Mouse (Mus musculus): ENCODE results near the gene Lrrc66.

The Lrrc66 gene

DNA sequence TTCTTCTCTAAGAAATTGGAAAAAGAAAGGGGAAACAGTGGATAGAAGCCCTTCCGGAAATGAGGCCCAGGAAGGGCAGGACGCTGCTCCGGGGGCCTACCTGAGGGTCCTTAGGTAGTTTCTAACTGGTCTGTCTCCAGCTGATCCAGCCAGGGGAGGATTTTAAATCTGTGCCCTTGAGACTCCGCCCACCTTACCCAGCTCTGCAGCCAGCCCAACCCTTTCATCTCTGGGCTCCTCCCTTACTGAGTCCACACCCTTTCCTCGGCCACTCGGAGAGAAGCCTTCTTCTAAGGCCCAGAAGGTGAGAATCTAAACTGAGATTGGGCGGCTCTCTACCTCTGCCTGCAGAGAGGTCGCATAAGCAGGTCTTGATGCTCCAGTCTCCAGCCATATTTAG lies at the start of gene Lrrc66:
Lrrc66 (minus strand) TSS at position 236 of the 400 bp plus-strand sequence.
- no peak for DNase-seq

DNA sequence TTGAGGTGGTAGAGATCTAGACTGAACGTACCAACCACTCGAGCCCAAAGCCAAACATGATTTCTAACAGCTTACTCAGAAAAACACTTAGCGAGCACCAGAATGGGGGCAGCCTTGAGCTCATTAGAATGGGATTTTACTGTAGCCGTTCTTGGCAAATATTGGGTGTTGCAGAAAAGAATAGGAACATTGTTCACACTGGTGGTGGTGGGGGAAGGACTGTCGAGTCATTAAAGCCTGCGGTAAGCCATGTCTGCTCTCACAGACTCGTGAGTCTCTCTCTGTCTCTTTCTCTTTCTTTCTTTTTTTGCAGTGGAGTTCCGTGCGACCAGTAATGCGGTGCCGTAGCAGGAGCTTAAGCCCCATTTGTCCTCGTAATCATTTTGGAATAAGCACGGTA lies 44.3 kb upstream of the Lrrc66 start:
- DNase-seq = no peak

DNA sequence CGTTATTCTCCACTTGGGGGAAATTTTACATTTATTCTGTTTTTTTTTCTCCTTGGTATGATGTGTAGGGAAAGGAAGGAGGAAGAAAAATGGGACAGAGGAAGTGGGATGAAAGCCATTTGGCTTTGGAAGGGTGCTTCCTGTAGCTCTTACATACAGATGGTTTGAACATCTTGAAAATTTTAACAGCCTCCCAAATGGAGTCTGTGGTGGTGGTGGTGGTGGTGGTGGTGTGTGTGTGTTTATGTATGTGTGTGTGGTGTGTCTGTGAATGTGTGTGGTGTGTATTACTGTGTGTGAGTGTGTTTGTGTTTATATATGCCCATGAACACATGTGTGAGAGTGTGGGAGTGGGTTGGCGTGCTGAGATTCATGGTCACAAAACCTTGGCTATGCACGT lies 43.3 kb upstream of the Lrrc66 start:
- DNase-seq = no peak

DNA sequence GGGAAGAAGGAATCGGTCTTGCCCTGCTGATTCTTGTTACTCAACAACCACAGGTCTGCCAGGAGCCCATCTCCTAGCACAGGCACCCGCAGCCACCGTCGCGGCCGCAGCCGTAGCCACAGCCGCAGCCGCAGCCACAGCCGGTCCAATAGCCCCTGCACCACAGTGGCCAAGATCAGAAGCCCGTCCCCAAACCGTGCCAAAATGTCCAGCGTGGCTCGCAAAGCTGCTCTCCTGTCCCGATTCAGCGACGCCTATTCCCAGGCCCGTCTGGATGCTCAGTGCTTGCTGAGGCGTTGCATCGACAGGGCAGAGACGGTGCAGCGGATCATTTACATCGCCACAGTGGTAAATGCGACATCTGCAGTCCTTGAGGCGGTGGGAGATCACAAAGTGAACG lies 37.1 kb upstream of the Lrrc66 start:
- no peak for DNase-seq

DNA sequence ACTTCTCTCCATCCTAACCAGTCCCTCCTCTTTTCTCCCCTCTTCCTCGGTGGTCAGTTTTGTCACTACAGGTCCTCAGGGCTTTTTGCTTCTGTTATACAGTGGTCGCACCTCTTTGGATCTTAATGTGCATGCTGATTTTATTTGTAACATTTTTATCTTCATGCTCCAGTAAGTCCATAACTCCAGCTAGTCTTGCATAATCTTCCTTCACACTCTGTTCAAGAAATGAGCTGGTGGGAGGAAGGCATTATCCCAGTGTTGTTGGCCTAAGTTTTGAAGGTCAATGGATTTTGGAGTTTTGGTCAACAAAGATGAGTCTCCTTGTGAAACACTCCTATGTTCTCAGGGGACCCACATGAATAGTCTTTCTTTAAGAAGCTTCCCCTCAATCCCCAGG lies 35.6 kb upstream of the Lrrc66 start:
- DNase-seq = no peak

DNA sequence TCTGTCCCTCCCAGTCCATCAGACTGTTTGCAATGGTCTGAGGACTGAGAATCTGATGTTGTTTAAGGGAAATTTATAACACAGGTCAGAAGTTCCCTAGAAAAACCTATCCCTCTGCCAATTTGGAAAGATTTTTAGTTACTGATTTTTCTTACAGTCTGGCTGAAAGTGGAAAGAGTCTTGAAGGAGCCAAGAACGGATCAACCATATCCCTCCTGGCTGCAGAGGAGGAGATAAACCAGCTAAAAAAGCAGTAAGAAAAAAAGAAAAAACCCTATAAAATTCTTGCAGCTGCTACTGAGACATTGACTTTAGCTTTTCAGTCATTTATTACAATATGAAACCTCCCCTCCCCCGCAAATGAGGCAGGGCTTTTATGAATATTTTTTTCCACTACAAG lies 34.4 kb upstream of the Lrrc66 start:
- DNase-seq = no peak

DNA sequence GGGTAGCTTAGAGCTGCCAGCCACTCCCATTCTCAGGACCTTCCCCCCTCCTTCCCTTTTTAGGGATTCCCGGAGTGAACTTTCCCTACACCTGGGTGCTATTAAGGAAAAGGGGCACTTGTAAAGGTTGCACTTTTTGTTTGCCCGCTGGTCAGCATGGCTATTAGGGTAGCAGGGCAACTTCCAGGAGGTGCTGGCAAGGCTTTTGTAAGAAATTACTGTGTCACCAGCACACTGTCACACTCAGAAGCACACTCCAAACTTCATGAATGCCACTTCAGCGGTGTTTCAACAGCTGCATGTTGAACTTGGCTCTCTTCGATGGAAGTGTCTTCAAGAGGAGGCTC lies 19.5 kb upstream of the Lrrc66 start:
- no peak for DNase-seq

DNA sequence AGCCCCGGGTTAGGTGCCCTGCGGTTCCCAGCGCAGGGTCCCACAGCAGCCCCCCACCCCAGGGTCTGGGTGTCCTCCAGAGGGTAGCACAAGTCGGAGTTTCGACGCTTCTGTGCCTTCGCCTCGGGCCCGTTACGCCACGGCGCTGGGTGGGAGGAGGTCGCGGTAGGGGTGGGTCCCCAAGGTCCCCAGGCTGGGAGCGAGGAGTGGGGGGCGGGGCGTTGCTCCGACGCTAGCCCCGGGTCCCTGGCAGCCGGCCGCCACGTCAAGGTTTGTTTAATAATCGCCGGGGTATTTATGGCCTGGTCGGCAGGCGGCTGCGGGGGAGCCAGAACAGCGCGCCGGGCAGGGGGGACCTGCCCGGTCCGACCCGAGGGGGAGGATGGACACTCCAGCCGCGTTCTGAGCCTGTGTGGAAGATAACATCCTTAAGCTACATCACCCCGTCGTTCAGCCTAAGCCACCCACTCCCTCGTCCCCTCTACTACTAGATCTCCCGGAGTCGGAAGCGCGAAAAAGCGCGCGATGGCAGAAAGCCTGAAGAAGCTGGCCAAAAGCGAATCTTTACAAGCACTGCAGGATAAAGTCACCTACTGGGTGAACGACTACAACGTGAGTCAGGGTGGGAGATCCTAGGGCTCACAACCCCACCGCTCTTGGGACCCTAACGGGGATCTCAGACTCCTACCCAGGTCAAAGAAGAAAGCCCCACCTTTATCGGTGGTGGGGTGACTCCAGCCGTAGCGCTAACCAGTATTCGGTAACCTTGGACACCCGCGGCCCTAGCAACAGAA lies 18.9 kb upstream of the Lrrc66 start, which contains the start of gene Spata18:
Spata18 (plus strand) TSS at position 319 of the 794 bp plus-strand sequence.
- no peak for DNase-seq

DNA sequence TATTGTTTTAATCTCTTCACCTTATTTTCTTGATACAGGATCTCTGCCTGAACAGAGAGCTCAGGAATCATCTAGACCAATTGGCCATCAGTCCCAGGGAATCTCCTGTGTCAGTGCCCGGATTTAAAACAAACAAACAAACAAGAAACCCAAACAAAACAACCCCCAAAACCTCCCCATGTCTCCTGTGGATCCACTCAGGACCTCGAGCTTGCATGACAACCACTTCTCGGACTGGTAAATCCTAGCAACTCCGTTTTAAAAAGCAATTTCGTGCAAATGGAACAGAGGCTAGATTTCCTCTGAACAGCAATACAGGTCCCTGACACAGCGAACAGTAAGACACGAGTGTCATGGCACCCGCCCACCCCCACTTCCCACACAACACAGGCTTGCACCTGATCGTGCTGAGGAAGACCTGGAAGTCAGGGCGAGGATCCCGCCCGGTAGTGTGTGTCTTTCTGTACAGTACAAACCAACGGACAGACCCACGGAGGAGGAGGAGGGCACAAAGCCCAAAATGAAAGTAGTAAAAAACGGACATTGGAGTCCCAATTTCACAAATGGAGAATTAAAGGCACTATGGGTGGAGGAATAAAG lies 18.1 kb upstream of the Lrrc66 start:
- DNase-seq = no peak

DNA sequence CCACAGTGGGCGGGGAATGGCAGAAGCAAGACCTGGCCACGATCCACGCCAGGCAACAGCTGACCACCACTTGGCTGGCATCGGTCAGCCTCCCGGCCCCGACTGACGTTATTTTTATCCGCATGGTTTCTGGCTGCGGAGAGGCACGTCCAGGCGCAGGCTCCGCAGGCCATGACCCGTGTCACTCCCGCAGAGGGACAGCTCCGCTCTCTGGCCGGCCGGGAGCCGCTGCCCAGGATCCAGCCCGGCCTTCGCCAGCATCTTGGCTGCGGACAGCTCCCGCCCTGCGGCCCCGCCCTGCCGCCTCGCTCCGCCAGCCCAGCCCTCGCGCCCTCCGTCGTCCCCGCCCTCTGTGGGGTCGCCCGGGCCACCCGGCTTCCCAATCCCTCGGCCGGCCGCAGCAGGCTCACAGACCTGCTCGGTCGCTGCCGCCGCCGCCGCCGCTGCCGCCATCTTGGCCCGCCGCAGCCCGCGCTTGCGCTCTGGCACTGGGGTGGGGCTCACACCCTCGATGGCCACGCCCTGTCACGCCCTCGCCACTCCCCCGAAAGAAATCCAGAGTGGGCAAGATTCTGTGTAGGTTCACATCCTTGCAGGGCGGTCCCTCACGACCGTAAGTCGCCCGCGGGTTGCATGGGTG lies 15.1 kb upstream of the Lrrc66 start, which contains the start of gene Sgcb:
Sgcb (minus strand) TSS at position 530 of the 640 bp plus-strand sequence.
- peak; percentile 86 for DNase-seq

DNA sequence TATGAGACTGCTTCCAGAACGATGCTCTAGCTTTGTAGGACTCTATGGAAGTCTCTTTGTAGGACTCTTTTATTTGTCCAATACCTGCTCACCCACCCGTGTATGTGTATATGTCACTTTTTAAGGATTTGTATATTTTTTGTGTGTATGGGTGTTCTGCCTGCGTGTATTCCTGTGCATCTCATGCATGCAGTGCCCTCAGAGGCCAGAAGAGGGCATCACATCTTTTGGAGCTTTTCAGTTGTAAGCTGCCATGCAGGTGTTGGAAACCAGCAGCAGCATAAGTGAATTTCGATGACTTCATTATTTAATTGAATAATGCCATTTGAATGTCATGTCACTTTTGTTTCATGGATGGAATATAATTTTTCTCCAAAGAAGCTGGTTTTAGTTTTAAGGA lies 9.8 kb upstream of the Lrrc66 start:
- no peak for DNase-seq

DNA sequence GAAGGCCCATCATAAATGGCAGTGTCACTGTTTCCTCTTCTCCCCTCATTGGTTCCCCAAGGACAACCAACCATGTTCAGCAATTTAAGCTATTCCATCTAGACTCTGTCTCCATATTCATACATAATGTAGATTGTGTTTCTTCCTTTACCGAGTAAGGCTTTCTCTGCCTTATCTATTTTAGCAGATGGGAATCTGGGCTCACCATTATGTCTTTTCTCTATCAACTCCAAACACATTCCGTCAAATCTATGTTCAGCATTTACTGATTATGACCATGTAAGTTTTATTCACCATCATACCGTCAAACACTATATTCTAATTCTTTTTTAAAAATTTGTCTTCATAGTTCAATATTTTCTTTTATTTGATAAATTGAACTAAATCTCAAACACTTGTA lies 8.7 kb upstream of the Lrrc66 start:
- DNase-seq = no peak

DNA sequence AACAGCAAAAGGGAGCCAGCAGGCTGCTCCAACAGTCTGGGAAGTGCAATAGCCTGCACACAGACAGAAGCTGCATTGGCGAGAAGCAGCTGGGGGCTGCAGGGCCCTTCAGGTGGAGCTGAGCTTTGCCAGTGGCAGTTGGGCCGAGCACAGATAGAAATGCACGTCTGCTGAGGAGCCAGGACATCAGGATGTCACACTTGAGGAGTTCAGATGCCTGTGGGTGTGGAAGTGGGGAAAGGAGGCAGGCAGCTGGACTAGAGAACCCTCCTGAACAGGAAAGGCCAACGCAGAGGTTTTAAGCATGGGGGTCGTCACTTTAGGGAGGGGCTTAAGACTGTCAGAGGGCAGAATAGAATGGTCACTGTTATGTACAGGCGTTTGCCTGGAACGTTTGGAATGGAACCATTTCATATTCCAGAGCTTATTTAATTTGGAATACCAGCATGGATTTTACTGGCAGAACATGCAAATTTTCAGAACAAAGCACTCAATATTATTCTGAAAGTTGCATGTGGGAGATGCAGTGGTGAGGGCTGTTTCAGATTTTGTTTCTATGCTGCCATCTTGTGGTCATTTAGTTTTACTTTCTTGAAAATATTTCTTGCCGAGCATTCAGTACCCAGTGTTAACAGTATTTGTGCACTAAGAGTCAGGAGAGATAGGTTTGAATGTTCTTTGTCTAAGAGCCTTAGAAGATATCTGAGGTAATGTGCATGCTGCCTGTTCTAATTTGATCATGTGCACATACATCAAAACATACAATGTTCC lies 5.2 kb upstream of the Lrrc66 start:
- DNase-seq = no peak

DNA sequence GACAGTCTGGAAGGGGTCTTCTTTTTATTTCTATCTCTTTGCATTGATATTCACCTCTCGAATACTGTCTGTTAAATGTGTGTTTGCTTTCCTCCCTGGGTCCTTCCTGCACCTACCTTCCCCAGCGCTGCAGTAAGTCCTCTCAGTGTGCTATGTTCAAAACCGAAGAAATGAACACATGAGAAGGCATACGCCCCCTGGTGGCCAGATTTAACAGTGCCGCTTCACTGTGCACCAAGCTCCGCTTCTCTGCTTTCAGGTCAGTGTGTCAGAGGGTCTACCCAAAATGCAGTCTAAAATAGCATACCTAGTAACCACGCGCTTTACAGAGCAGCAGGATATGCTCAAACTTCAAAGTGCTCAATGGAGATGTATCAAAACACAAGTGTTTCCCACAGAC lies 815 bp upstream of the Lrrc66 start:
- peak; percentile 49 for DNase-seq

DNA sequence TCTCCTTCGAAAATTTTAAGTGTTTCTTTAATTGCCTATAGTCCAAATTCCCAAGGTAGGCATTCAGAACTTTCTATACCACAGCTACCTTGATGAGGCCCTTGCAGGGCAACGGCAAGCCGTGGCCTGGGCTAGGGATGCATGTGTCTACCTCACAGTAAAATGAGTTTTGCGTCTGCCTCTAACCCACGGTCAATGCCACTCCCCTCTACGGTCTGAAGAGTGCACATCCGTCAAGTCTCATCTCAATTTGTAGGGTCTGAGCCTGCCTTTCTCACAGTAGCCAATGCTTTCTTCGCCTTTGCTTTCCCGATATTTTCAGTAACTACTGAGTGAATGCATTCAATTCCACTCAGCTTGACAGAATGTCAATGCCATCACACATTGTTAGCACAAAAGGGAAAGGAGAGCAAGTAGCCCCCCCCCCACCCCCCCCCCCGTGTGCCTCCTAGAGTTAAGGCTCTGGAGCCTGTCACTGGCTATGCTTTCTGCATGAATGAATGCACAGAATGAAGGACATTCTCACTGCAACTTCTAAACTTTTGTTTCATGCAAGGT lies 1.2 kb downstream of the Lrrc66 start:
- DNase-seq = no peak

DNA sequence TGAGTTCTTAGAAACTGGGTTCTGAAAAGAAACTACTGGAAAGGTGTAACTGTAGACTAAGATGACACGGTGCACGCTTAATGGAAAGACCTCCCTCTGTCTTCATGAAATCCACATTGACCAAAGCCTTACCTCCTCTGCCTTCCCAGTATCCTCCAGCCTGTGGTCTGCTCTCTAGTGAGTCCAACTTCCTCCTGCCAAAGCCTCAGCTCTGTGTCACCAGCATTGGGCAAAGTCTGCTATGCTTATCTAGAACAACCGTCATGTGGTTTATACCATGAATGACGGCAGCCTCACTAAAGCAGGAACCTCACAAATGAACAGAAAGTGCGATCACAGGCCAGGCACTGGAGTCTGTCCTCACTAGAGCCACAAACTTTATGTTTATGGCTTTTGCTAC lies 2.2 kb downstream of the Lrrc66 start:
- no peak for DNase-seq

DNA sequence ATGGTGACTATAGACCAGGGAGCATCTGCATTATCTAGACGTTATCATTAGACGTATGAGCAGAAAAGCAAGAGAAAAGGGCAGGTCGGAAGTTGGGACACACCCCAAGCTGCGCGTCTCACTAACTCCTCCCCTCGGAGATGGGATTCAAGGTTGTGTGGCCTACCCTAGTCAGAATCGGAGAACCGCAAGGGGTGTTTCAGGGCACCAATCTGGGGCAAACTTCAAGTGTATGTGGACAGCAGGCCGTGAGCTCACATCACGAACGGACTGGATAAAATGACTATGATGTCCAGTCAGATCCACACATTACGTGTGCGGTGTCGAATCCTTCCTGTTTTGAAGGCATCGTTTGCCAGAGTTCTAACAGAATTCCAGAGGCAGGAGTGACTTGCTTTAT lies 4.3 kb downstream of the Lrrc66 start:
- DNase-seq = no peak

DNA sequence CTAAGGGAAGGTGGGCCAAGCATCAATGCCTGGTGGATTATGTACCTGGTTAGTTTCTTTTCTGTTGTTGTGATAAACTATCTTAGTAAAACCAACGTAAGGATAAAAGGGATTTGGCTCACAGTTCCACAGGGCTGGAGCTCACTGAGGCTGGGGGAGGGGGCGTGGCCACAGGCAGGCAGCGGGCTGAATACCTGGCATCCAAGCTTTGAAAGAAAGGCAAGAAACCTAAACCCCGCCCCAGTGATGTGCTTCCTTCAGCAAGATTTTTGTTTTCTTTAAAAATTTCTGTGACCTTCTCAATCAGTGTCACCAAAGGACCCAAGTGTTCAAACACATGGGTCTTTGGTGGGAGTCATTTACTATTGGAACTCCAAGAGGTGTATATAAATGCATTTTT lies 4.8 kb downstream of the Lrrc66 start:
- no peak for DNase-seq

DNA sequence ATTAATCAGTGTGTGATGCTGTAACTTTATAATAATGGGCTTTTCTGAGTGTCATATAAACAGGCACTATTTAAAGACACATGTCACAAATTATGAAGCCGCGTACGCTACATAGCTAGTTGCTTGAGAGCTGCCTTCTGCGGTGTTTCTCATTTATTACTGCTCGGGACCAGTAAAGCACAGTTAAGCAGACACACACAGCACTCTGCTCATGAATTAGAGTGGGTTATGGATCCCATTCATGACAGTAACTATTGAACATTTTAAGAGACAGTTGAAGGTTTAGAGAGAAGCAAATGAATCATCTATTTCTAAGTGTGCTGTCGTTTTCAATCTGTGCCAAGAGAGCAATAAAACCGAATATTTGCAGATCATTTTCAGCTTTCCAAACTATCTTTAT lies 5.5 kb downstream of the Lrrc66 start:
- no peak for DNase-seq

DNA sequence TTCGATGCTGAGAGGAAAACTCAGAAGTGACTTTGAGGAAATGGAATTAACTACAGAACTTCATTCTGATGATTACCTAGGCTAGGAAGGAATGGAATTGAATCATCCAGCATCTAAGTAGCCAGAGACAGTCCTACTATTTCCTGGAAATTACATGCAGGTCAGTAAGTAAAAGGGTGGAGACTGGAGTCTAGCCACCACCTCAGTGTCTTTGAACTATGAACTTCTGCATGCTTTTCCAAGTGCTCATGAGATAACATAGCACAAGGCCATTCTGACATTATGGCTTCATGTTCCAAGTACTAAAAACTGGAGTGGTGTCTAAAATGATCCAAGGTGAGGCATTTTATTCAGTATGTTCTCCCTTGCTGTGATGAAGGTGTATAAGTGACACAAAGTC lies 6.8 kb downstream of the Lrrc66 start:
- no peak for DNase-seq

DNA sequence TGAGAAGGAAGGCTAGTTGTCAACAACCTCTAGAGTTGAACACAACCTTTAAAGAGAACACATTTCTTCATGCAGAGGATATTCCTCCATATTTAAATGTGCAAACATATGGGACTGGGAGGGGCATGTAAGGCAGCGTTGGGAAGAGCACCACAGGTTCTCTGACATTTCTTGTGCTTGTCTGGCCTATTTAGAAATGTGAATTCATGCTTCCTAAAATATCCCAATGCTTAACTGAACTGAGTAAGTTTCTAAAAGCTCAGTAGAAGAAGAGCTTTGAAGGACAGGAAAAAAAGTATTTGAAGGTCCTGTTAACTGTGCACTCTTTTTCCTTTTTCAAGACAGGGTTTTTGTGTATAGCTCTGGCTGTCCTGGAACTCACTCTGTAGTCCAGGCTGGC lies 13.4 kb downstream of the Lrrc66 start:
- no peak for DNase-seq

DNA sequence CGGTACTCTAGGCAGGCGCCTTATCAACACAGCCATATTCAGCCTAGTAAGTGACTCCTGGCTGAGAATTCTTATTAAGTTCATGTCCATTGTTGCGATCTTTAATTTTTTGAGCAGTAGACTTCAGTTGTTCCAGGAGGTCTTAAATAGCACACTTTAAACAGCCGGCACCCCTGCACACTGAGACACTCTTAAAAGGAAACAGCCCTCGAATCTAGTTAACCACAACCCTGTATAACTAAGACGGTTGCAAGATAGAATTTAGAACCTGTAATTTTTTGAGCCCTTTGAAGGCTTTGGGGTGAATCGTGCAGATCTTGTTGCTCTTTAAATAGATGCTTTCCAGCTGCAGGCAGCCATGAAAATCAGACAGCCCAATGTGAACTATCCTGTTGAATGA lies 17.1 kb downstream of the Lrrc66 start:
- no peak for DNase-seq

DNA sequence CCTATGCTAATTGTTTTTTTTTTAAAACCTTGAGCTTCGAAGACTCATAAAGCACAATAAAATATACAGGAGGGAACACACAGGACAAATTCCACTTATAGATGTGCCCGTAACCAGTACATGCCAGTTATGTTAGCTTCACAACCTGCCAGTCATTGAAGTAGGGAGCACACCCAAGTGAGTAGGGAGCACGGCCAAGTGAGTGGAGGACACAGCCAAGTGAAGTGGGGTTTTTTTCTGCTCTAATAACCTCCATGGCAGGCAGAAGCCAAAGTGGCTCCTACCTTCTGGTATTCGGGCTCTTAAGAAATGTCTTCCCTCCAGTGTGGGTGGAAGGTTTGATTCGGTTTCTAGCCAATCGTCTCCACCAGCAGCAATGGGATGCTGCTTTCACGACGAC lies 19.0 kb downstream of the Lrrc66 start:
- DNase-seq = no peak
